Mouse (Mus musculus): ENCODE measurements around the gene Gm17783.

- TF ChIP-seq CTCF (IDR thresholded peaks at IDR 0.05; ENCODE audit: low read depth) (no peak), EP300 (IDR thresholded peaks at IDR 0.05; ENCODE audit: low read depth) (no peak)
Measured at GRCm38 (mm10) chr16:45551579-45551978, 19.7 kb upstream of the Gm17783 start.
